Mouse (Mus musculus): ENCODE results near the gene Hbq1b. TPM values are rescaled to one million over a fixed set of nuclear protein-coding genes. Genes with fewer than 3 reads are reported as not detected.
"Not testable (repeated sequence)": the region's sequence is repeated elsewhere in the genome, so short reads cannot be mapped to it uniquely, and the experiment has no call there.

The Hbq1b gene
- polyA plus RNA-seq (2014; fragmentation: Nextera tagmentation; extraction: Ambion mirVana): 1.2 and 1.7 TPM in 2 replicates

DNA sequence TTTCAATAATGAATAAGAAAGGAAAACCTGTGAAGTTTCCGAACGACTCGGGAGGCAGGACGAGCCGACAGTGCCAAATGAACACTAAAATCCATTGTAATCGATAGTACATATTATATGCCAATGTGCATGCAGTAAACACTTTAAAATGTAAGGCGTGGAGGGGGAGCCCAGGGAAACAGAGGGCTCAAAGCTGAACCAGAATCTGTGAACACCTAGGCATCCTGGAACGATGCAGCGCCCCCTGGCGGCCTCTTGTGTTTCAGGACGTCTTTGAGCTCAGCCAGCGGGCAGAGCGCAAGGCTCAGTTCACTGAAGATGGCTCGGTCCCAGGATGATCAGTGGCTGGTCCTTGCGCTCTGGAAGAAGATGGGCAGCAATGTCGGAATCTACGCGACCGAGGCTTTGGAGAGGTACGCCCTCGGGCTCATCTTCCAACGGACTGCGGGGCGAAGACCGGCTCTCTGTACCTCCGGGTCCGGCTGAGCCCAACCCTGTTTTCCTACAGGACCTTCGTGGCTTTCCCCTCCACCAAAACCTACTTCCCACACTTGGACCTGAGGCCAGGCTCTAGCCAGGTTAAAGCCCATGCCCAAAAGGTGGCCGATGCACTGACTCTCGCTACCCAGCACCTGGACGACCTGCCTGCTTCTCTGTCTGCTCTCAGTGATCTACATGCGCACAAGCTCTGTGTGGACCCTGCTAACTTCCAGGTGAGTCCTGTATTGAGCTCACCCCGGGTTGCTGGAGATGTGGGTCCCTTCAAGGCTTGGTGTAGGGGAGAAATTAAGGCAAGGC, at the start of gene Hbq1b:
Gene Hbq1b (plus strand): TSS at position 271 of the 798 bp plus-strand sequence.
- H3K27ac ChIP-seq (replicated peaks; ENCODE audit: low read depth, low read length); H3K27me3 ChIP-seq (replicated peaks; ENCODE audit: control insufficient read depth, insufficient read depth, low read length); H3K9me3 ChIP-seq (ENCODE audit: control insufficient read depth, low read length); H3K36me3 ChIP-seq (ENCODE audit: control insufficient read depth, insufficient read depth, low read length); H3K4me1 ChIP-seq (ENCODE audit: control insufficient read depth, insufficient read depth, low read length): not testable (repeated sequence)
- Histone ChIP-seq H3K4me2 (ENCODE audit: low read depth, low read length) (peak within 1 kb of the TSS; percentile 52), H3K9ac (ENCODE audit: low read depth, low read length) (peak within 1 kb of the TSS; percentile 40; the same call in 1 of the 2 replicates), H3K4me3 (ENCODE audit: low read depth, low read length) (peak within 1 kb of the TSS; percentile 19; the same call in 1 of the 2 replicates)
- WGBS: 24% methylated on average over 20 of the region's 33 CpGs
- DNase-seq (ENCODE audit: low spot score) (peak; percentile 34), ATAC-seq (ENCODE audit: low read depth) (peak; percentile 68; the same call in 1 of the 2 replicates)

DNA sequence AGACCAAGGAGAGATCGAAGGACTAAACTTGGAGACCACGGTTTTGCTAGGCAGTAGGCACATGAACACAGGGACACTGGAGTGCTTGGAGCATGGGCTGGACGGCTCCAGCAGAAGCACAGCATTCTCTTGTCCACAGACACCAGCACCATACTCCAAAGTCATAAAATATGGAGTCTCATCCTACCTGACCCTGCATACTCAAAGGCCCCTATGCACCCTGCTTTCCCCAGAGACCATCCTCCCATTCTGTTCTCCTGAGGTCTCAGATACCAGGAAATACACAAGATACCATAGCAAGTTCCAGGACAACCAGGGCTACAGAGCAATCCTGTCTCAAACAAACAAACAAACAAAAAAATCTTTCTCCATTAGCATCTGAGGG, 49.4 kb upstream of the Hbq1b start:
- peaks cover 45% of the 10 kb centered on the region for H3K36me3 ChIP-seq (ENCODE audit: control insufficient read depth, insufficient read depth, low read length)
- H3K4me3 ChIP-seq (ENCODE audit: low read depth, low read length): no peak overlapping the region
- no peak for DNase-seq (ENCODE audit: low spot score)
- no peaks in the 10 kb centered on the region for H3K9me3 ChIP-seq (ENCODE audit: control insufficient read depth, low read length)
- no peak overlapping the region for H3K4me2 ChIP-seq (ENCODE audit: low read depth, low read length)
- no peak overlapping the region for H3K9ac ChIP-seq (ENCODE audit: low read depth, low read length)
- H3K27ac ChIP-seq (replicated peaks; ENCODE audit: low read depth, low read length): no peak overlapping the region
- 93% methylated on average over 3 of the region's 3 CpGs for WGBS
- no peak for ATAC-seq (ENCODE audit: low read depth)
- peaks cover 22% of the 10 kb centered on the region for H3K4me1 ChIP-seq (ENCODE audit: control insufficient read depth, insufficient read depth, low read length)
- no peaks in the 10 kb centered on the region for H3K27me3 ChIP-seq (replicated peaks; ENCODE audit: control insufficient read depth, insufficient read depth, low read length)

DNA sequence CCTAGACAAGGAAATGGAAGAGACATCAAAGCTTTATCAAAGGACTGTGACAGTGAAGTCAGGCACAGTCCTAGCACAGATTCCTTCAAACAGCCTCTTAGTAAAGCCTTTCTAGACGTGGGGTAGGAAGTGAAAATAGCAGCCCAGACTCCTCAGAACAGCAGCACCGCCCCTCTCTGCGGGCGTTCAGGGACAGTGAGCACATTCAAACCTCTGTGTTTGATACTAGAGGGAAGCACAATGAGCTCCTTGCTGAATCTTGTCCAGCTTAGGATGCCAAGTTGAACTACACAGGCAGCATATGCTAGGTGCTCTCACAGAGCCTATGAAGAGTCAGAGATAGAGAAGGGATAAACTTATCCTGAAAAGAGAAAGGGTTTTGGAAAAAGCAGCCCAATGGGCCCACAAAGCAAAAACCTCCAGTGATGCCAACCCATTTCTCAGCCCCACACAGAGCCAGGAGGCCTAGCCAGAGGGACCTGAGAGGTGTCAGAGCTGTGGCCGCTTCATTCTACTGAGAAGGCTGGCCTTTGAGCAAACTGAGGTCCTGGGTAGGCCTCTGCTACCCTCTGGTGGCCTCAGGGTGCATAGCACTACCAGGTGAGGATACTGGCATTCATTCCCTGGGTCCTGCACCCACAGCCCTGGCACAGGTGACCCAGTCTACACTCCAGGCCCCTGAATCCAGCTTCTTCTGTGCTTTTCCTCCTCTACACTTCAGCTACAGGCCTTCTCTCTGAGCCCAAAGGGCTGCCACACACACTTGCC, 48.5 kb upstream of the Hbq1b start:
- H3K4me3 ChIP-seq (ENCODE audit: low read depth, low read length): no peak overlapping the region
- H3K27me3 ChIP-seq (replicated peaks; ENCODE audit: control insufficient read depth, insufficient read depth, low read length): no peaks in the 10 kb centered on the region
- peak; percentile 61 for DNase-seq (ENCODE audit: low spot score)
- no peak for ATAC-seq (ENCODE audit: low read depth)
- H3K27ac ChIP-seq (replicated peaks; ENCODE audit: low read depth, low read length): no peak overlapping the region
- H3K9ac ChIP-seq (ENCODE audit: low read depth, low read length): no peak overlapping the region
- peaks cover 23% of the 10 kb centered on the region for H3K4me1 ChIP-seq (ENCODE audit: control insufficient read depth, insufficient read depth, low read length)
- no peaks in the 10 kb centered on the region for H3K9me3 ChIP-seq (ENCODE audit: control insufficient read depth, low read length)
- no peak overlapping the region for H3K4me2 ChIP-seq (ENCODE audit: low read depth, low read length)
- 86% methylated on average over 4 of the region's 5 CpGs for WGBS
- H3K36me3 ChIP-seq (ENCODE audit: control insufficient read depth, insufficient read depth, low read length): peaks cover 36% of the 10 kb centered on the region

DNA sequence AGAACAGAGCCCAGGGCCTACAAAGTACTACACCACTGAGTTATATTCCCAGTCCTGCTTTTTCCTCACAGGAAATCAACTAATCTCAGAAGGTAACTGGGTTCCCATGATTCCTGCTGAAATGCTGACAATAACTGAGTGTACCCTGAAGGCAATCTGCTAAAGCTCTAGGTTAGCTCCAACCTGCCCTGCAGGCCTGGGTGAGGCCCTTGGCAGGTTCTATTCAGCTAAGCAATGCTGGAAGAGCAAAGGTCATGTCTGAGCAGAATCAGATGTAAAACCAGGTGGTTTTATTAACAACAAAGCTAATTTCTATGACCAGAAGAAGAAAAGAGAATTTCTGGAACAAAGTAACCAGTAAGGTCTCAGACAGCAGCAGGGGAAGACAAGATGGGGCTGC, 45.4 kb upstream of the Hbq1b start:
- no peak overlapping the region for H3K9ac ChIP-seq (ENCODE audit: low read depth, low read length)
- DNase-seq (ENCODE audit: low spot score): no peak
- no peaks in the 10 kb centered on the region for H3K9me3 ChIP-seq (ENCODE audit: control insufficient read depth, low read length)
- no peak overlapping the region for H3K4me2 ChIP-seq (ENCODE audit: low read depth, low read length)
- no peaks in the 10 kb centered on the region for H3K27me3 ChIP-seq (replicated peaks; ENCODE audit: control insufficient read depth, insufficient read depth, low read length)
- peaks cover 36% of the 10 kb centered on the region for H3K36me3 ChIP-seq (ENCODE audit: control insufficient read depth, insufficient read depth, low read length)
- no peak overlapping the region for H3K4me3 ChIP-seq (ENCODE audit: low read depth, low read length)
- peaks cover 15% of the 10 kb centered on the region for H3K4me1 ChIP-seq (ENCODE audit: control insufficient read depth, insufficient read depth, low read length)
- no peak overlapping the region for H3K27ac ChIP-seq (replicated peaks; ENCODE audit: low read depth, low read length)
- ATAC-seq (ENCODE audit: low read depth): no peak

DNA sequence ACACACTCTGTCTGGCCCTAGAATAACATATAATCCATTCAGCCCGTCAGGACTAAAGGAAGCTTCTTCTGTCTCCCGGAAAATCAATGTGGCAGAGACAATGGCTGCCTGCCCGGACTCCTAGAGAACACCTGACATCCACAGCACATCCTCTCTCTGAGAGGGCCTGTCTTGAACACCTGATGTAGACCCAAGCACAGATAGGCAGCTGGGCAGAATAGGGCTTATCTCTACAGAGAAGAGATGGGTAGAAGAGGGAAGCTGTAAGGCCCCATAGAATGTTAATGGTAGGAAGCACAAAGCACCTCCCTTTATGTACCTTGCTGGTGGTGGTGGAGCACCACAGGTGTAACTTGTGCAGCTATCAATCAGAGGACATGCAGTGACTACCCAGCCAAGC, 44.6 kb upstream of the Hbq1b start:
- H3K4me2 ChIP-seq (ENCODE audit: low read depth, low read length): no peak overlapping the region
- 89% methylated on average over 3 of the region's 3 CpGs for WGBS
- no peaks in the 10 kb centered on the region for H3K27me3 ChIP-seq (replicated peaks; ENCODE audit: control insufficient read depth, insufficient read depth, low read length)
- H3K9me3 ChIP-seq (ENCODE audit: control insufficient read depth, low read length): no peaks in the 10 kb centered on the region
- ATAC-seq (ENCODE audit: low read depth): no peak
- no peak overlapping the region for H3K27ac ChIP-seq (replicated peaks; ENCODE audit: low read depth, low read length)
- H3K4me3 ChIP-seq (ENCODE audit: low read depth, low read length): no peak overlapping the region
- H3K9ac ChIP-seq (ENCODE audit: low read depth, low read length): no peak overlapping the region
- DNase-seq (ENCODE audit: low spot score): no peak
- peaks cover 10% of the 10 kb centered on the region for H3K4me1 ChIP-seq (ENCODE audit: control insufficient read depth, insufficient read depth, low read length)
- peaks cover 43% of the 10 kb centered on the region for H3K36me3 ChIP-seq (ENCODE audit: control insufficient read depth, insufficient read depth, low read length)

DNA sequence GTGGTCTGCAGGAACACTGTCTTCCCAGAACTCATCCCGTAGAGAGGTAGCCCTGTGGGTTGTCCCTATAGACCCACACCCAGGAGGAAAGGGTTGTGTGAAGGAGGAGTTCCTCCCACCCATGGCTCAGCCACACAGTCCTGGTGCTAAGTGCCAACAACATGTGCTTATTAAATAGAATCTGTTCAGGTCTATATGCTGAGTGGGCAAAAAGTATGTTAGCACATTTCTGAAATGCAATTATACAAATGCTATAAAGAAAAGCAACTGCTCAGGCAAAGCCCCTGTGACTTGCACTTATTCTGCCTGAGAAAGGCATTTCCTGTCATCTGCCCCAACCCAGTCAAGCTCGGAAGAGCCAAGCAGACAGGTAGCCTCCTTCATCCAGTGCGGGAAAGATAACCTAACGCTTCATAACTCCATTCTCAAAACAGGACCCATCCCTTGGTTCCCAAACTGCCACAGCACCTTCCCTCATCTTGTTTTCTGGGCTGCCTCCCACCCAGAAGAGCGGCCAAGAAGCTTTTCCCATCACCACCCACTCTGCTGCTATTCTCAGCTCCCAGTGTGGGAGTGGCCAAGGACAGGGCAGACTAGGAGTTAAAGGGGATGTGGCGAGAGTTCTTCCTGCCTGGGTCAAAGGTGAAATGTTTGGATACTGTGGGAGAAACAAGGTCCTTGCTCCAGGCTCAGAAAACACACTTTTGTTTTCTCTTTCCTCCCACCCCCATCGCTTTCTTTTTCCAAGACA, 43.4 kb upstream of the Hbq1b start:
- 58% methylated on average over 7 of the region's 7 CpGs for WGBS
- Histone ChIP-seq H3K27me3 (replicated peaks; ENCODE audit: control insufficient read depth, insufficient read depth, low read length) (no peaks in the 10 kb centered on the region), H3K4me2 (ENCODE audit: low read depth, low read length) (no peak overlapping the region), H3K9ac (ENCODE audit: low read depth, low read length) (no peak overlapping the region), H3K4me1 (ENCODE audit: control insufficient read depth, insufficient read depth, low read length) (peaks cover 7% of the 10 kb centered on the region), H3K9me3 (ENCODE audit: control insufficient read depth, low read length) (no peaks in the 10 kb centered on the region), H3K27ac (replicated peaks; ENCODE audit: low read depth, low read length) (peak overlapping the region; percentile 50; the same call in 1 of the 2 replicates), H3K36me3 (ENCODE audit: control insufficient read depth, insufficient read depth, low read length) (peaks cover 45% of the 10 kb centered on the region), H3K4me3 (ENCODE audit: low read depth, low read length) (no peak overlapping the region)
- ATAC-seq (ENCODE audit: low read depth) (0 out of 2 replicates have a peak, but pooled peaks have one; percentile 15), DNase-seq (ENCODE audit: low spot score) (peak; percentile 34)

DNA sequence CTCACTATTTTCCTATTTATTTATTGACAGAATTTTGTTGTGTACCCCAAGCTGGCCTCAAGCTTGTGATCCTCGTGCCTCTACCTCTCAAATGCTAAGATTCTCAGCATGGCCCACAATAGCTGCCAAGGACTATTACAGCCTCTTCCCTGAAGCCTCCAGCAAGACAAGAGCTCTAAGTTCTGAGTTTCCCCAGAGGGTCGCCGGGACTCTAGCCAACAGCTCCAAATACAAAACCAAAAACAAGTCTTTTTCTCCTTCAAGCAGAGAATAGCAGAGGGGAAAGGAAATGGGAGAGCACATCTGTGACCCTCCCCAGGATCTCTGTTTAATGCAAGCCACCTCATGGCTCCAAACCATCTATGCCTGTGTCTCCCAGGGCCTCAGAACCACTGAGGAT, 42.7 kb upstream of the Hbq1b start:
- peaks cover 45% of the 10 kb centered on the region for H3K36me3 ChIP-seq (ENCODE audit: control insufficient read depth, insufficient read depth, low read length)
- no peaks in the 10 kb centered on the region for H3K9me3 ChIP-seq (ENCODE audit: control insufficient read depth, low read length)
- H3K27ac ChIP-seq (replicated peaks; ENCODE audit: low read depth, low read length): peak overlapping the region; percentile 50; the same call in 1 of the 2 replicates
- peaks cover 7% of the 10 kb centered on the region for H3K4me1 ChIP-seq (ENCODE audit: control insufficient read depth, insufficient read depth, low read length)
- ATAC-seq (ENCODE audit: low read depth) (no peak), DNase-seq (ENCODE audit: low spot score) (peak; percentile 68)
- no peak overlapping the region for H3K4me2 ChIP-seq (ENCODE audit: low read depth, low read length)
- no peak overlapping the region for H3K4me3 ChIP-seq (ENCODE audit: low read depth, low read length)
- H3K9ac ChIP-seq (ENCODE audit: low read depth, low read length): no peak overlapping the region
- WGBS: 59% methylated on average over 3 of the region's 3 CpGs
- H3K27me3 ChIP-seq (replicated peaks; ENCODE audit: control insufficient read depth, insufficient read depth, low read length): no peaks in the 10 kb centered on the region

DNA sequence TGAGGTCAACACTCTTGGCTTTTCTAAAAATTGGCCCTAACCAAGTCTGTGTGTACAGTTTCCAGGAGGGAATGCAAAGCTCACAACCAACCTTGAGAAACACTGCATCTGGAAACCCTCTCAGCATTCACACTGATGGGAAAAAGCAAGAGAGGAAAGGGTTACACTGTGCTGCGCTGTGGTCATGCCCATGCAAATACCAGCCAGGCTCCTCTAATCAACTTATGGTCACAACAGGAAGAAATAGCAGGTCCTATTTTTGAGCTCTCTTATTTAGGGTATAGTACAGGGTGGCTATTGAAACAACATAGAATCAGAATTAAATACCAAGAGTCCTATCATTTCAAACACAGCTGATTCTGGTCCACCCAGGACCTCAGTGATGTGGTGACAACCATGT, 42.1 kb upstream of the Hbq1b start:
- H3K9me3 ChIP-seq (ENCODE audit: control insufficient read depth, low read length): no peaks in the 10 kb centered on the region
- H3K4me3 ChIP-seq (ENCODE audit: low read depth, low read length): no peak overlapping the region
- no peak overlapping the region for H3K4me2 ChIP-seq (ENCODE audit: low read depth, low read length)
- H3K36me3 ChIP-seq (ENCODE audit: control insufficient read depth, insufficient read depth, low read length): peaks cover 46% of the 10 kb centered on the region
- H3K27me3 ChIP-seq (replicated peaks; ENCODE audit: control insufficient read depth, insufficient read depth, low read length): no peaks in the 10 kb centered on the region
- ATAC-seq (ENCODE audit: low read depth) (no peak; the same call in 1 of the 2 replicates), DNase-seq (ENCODE audit: low spot score) (no peak)
- 79% methylated on average over 1 of the region's 1 CpGs for whole genome bisulfite sequencing
- H3K27ac ChIP-seq (replicated peaks; ENCODE audit: low read depth, low read length): peak overlapping the region; percentile 49; the same call in 1 of the 2 replicates
- H3K9ac ChIP-seq (ENCODE audit: low read depth, low read length): no peak overlapping the region
- H3K4me1 ChIP-seq (ENCODE audit: control insufficient read depth, insufficient read depth, low read length): peaks cover 7% of the 10 kb centered on the region

Measured in embryonic facial prominence, embryonic 14.5 days (tissue).